Mouse (Mus musculus): Measurements from ENCODE around the gene Zswim5.

- TF ChIP-seq CTCF (IDR thresholded peaks at IDR 0.05; ENCODE audit: borderline replicate concordance, control insufficient read depth, extremely low read depth, insufficient read depth, low read length, poor library complexity) (no peak), POLR2A (IDR thresholded peaks at IDR 0.05; ENCODE audit: control insufficient read depth, extremely low read depth, insufficient read depth, low read length, poor library complexity) (no peak)
Observed at GRCm38 (mm10) chr4:116913318-116913717, 36.1 kb downstream of the Zswim5 start.

Data from thymus, adult 2 months (tissue).